Mouse (Mus musculus): ENCODE measurements around the gene Phlda2. TPM values are rescaled to one million over a fixed set of nuclear protein-coding genes. Genes with fewer than 3 reads are reported as not detected.
A peak's percentile ranks its signal among the peaks of the same experiment; 100 is the strongest.
"Not testable (repeated sequence)": the region's sequence is repeated elsewhere in the genome, so short reads cannot be mapped to it uniquely, and the experiment has no call there.

Gene Phlda2
- polyA plus RNA-seq (2015; fragmentation: Nextera tagmentation; extraction: Ambion mirVana) = 0.26 and 0.47 TPM in 2 replicates

DNA sequence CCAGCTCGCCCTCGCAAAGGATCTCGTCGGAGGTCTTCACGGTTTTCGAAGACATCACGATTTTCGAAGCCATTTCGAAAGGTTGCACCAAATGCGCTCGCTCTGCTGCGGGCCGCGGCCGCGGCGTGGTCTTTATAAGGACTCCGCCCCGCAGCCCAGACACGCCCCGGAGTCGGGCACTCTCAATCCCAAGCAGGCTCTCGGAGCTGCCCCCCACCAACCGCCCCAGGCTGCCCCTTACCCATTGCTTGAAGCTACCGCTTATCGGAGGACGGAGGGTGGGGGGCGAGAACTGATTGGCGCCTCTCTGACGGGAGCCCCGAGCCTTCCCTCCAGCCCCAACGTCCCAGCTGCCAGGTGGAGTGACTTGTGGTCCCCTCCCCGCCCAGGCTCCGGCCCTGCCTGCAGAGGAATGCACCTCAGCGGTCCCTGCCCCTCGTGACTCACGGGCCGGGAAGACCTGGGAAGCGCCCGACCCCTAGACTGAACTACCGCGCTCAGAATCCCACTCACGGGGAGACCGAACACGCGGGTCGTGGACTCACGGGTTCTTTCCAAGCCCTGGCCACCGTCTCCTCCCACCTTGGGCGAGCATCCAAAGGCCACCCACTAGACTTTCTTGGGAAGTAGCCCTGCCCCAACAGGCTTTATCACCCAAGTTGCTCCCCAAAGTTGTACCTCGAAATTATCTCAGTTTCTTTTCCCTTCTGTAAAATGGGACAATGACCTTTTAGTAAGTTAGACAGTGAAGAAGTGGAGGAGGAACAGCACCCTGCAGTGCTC, at the start of gene Phlda2:
Phlda2 (minus strand) TSS at position 733 of the 783 bp plus-strand sequence.
- Histone ChIP-seq H3K4me2 (replicated peaks) (peak within 1 kb of the TSS; percentile 75), H3K27me3 (peaks cover 55% of the 10 kb centered on the region), H3K9me3 (no peaks in the 10 kb centered on the region), H3K27ac (replicated peaks) (no peak within 1 kb of the TSS), H3K36me3 (no peaks in the 10 kb centered on the region), H3K4me1 (peaks cover 15% of the 10 kb centered on the region), H3K4me3 (peak within 1 kb of the TSS; percentile 43), H3K9ac (replicated peaks) (peak within 1 kb of the TSS; percentile 11; the same call in 1 of the 2 replicates)
- WGBS = 3% methylated on average over 51 of the region's 51 CpGs
- ATAC-seq (replicated peaks) = no peak

DNA sequence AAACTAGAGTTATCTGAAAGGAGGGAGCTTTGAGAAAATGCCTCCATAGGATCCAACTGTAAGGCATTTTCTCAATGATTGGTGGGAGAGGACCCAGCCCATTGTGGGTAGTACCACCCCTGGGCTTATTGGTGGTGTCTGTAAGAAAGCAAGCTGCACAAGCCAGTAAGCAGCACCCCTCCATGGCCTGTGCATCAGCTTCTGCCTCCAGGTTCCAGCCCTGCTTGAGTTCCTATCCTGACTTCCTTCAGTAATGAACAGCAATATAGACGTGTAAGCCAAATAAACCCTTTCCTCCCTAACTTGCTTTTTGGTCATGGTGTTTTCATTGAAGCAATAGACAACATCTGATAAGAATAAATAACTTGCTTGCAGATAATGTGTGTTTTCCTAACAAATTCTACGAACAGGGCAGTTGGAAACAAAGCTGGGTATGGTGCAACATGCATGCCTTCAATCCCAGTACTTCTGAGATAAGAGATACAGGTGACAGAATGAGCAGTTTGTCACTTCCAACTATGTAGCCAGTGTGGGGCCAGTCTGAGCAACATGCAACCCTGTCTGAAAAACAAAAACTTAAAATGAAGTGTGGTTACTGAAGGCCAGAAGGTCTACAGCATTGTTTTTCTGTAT, 46.8 kb upstream of the Phlda2 start:
- H3K4me1 ChIP-seq = peaks cover 32% of the 10 kb centered on the region
- H3K4me3 ChIP-seq = peak overlapping the region; percentile 90
- 44% methylated on average over 2 of the region's 2 CpGs for WGBS
- peak; percentile 6; the same call in 1 of the 2 replicates for ATAC-seq (replicated peaks)
- H3K9ac ChIP-seq (replicated peaks) = peak overlapping the region; percentile 59
- H3K27ac ChIP-seq (replicated peaks) = peak overlapping the region; percentile 79
- H3K27me3 ChIP-seq = no peaks in the 10 kb centered on the region
- no peaks in the 10 kb centered on the region for H3K9me3 ChIP-seq
- H3K4me2 ChIP-seq (replicated peaks) = peak overlapping the region; percentile 83
- H3K36me3 ChIP-seq = peaks cover 5% of the 10 kb centered on the region

DNA sequence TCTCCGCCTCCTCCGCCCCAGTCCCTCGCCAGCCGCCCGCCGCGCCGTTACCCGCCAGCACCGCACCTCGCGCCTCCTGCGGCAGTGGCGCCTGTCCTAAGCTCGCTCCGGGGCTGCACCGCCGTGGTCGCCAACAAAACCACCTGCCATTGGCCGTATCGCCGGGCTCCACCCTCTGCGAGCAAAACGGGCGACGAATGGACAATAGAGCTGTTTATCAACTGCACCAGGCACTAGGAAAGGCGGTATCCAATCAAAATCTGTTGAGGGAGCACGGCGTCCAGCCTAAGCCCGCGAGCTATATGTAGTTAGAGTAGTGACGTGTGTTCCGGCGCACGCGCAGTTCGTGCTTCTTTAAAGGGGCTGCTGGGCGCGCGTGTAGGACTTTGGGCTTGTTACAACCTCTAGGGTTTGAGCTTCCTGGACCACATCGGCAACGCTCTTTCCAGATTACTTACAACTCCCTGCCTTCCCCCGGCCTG, 46.1 kb upstream of the Phlda2 start, which contains the start of gene Nap1l4:
Nap1l4 (minus strand) TSS at position 131 of the 482 bp plus-strand sequence.
- H3K4me3 ChIP-seq = peak within 1 kb of the TSS; percentile 90
- WGBS = under 1% methylated on average over 43 of the region's 43 CpGs
- peak within 1 kb of the TSS; percentile 84 for H3K4me2 ChIP-seq (replicated peaks)
- H3K4me1 ChIP-seq = peaks cover 32% of the 10 kb centered on the region
- no peaks in the 10 kb centered on the region for H3K36me3 ChIP-seq
- peak within 1 kb of the TSS; percentile 73 for H3K9ac ChIP-seq (replicated peaks)
- no peaks in the 10 kb centered on the region for H3K27me3 ChIP-seq
- no peaks in the 10 kb centered on the region for H3K9me3 ChIP-seq
- peak within 1 kb of the TSS; percentile 83 for H3K27ac ChIP-seq (replicated peaks)
- ATAC-seq (replicated peaks) = peak; percentile 99

DNA sequence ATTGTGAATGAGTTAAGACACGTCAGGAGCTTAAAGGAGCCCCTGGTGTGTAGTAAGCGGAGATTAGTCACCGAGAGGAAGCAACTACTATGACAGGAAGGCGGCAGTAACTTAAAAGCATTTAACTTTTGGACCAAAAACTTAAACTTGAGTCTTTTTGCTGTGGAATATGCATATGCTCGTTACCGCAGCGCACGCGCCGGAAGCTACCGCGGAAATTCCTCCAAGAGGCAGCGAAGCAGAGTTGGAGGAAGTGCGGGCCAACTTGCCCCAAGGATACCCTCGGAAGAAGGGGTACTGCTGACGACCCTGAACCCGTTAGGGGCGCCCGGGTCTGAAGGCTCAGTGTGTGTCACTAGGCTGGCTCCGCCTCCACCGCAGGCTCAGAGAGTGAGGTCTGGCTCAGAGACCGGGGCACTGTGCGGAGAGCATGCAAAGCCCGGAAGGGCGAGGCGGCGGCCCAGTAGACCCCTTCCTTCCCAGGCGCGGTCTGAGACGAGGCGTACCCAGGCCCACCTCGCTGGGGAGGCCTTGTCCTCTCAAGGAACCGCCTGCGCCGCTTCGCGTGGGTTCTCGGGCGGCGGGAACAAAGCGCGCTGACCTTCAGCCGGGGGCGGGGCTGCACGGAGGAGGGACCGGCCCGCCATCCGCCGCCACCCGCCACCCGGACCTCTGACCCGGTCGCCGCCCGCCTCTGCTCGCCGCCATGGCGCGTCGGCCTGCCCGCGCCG, 45.4 kb upstream of the Phlda2 start:
- no peaks in the 10 kb centered on the region for H3K9me3 ChIP-seq
- peak; percentile 71 for ATAC-seq (replicated peaks)
- no peaks in the 10 kb centered on the region for H3K27me3 ChIP-seq
- peak overlapping the region; percentile 73 for H3K9ac ChIP-seq (replicated peaks)
- peak overlapping the region; percentile 84 for H3K4me2 ChIP-seq (replicated peaks)
- H3K4me1 ChIP-seq = peaks cover 37% of the 10 kb centered on the region
- WGBS = under 1% methylated on average over 59 of the region's 63 CpGs
- H3K4me3 ChIP-seq = peak overlapping the region; percentile 90
- H3K36me3 ChIP-seq = no peaks in the 10 kb centered on the region
- H3K27ac ChIP-seq (replicated peaks) = peak overlapping the region; percentile 83

DNA sequence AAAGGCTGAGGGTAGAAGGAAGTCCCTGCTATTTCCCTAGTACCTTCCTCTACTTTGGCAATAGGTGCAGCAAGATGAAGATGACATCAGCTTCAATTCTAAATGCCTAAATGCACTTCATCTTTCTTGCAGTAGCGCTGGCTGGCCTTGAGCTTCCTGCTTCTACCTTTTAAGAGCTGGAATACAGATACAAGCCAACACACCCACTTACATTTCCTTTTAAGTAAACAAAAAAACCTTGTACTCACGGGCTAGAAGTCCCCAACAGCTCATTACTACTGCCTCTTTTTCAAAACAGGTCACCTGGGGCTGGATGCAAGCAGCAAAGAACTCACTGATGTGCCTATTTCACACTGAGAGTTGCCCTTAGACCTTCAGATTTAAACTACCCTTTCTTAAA, 43.6 kb upstream of the Phlda2 start:
- H3K9me3 ChIP-seq = no peaks in the 10 kb centered on the region
- peaks cover 49% of the 10 kb centered on the region for H3K4me1 ChIP-seq
- H3K9ac ChIP-seq (replicated peaks) = 0 out of 2 replicates have a peak overlapping the region, but pooled peaks have one; percentile 7
- H3K27ac ChIP-seq (replicated peaks) = no peak overlapping the region
- WGBS = 69% methylated on average over 2 of the region's 2 CpGs
- H3K4me2 ChIP-seq (replicated peaks) = no peak overlapping the region
- H3K27me3 ChIP-seq = no peaks in the 10 kb centered on the region
- H3K4me3 ChIP-seq = no peak overlapping the region
- no peak for ATAC-seq (replicated peaks)
- H3K36me3 ChIP-seq = no peaks in the 10 kb centered on the region

DNA sequence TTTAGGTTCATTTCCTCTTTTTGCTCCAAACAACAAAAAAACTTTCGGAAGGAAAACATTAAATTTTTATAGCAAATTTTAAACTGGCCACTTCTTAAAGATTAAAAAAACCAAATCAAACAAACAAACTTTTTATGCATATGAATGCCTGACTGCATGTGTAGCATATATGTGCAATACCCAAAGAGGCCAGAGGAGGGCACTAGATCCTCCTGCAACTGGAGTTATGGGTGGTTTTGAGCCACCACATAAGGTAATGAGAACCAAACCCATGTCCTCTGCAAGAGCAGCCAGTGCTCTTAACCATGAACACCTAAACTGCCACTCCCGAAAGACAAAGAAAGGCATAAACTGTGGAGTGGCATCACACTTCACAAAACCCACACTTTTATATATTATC, 41.4 kb upstream of the Phlda2 start:
- Histone ChIP-seq H3K4me1 (peaks cover 43% of the 10 kb centered on the region), H3K27me3 (no peaks in the 10 kb centered on the region), H3K9ac (replicated peaks) (no peak overlapping the region), H3K27ac (replicated peaks) (no peak overlapping the region), H3K36me3 (peaks cover 7% of the 10 kb centered on the region; the same call in 1 of the 2 replicates), H3K4me2 (replicated peaks) (no peak overlapping the region), H3K9me3 (no peaks in the 10 kb centered on the region), H3K4me3 (no peak overlapping the region)
- 98% methylated on average over 2 of the region's 2 CpGs for WGBS
- no peak for ATAC-seq (replicated peaks)

DNA sequence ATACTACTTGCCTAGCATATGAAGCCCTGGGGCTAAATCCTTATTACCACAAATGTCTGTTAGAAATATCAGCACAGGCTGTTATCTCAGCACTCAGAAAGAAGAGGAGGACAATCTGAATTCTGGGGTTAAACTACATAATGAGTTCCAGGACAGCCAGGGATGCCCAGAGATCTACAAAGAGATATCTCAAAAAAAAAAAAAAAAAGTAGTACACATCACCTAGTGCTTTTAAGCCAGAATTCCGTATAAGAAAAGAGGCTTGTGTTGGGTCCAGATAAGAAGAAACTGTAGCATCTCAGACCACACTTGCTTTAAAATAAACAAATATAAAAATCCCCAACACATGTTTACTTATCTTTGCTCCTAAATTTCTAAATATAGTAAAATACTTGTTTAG, 35.7 kb upstream of the Phlda2 start:
- Histone ChIP-seq H3K9ac (replicated peaks) (no peak overlapping the region), H3K4me1 (peaks cover 15% of the 10 kb centered on the region), H3K27me3 (no peaks in the 10 kb centered on the region), H3K36me3 (peaks cover 55% of the 10 kb centered on the region), H3K4me3 (no peak overlapping the region), H3K9me3 (no peaks in the 10 kb centered on the region), H3K27ac (replicated peaks) (no peak overlapping the region), H3K4me2 (replicated peaks) (no peak overlapping the region)
- no peak for ATAC-seq (replicated peaks)
- WGBS = 71% methylated on average over 1 of the region's 1 CpGs

DNA sequence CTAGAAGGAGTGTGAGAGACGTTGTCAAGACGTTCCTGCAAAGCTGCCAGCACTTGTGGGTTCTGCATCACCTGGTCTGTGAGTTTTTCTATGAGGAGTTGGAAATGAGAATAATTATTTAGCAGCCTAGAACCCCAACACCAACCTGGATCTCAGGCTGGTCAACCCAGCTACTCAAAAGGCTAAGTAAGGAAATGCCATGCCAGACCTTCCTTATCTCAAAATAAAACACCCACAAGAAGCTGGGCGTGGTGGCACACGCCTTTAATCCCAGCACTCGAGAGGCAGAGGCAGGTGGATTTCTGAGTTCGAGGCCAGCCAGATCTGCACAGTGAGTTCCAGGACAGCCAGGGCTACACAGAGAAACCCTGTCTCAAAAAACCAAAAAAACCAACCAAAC, 35.3 kb upstream of the Phlda2 start:
- H3K9me3 ChIP-seq; H3K27ac ChIP-seq (replicated peaks); H3K27me3 ChIP-seq; H3K4me3 ChIP-seq; ATAC-seq (replicated peaks); H3K4me2 ChIP-seq (replicated peaks); H3K9ac ChIP-seq (replicated peaks): not testable (repeated sequence)
- Histone ChIP-seq H3K4me1 (peaks cover 12% of the 10 kb centered on the region), H3K36me3 (peaks cover 60% of the 10 kb centered on the region)
- WGBS = 94% methylated on average over 6 of the region's 6 CpGs

DNA sequence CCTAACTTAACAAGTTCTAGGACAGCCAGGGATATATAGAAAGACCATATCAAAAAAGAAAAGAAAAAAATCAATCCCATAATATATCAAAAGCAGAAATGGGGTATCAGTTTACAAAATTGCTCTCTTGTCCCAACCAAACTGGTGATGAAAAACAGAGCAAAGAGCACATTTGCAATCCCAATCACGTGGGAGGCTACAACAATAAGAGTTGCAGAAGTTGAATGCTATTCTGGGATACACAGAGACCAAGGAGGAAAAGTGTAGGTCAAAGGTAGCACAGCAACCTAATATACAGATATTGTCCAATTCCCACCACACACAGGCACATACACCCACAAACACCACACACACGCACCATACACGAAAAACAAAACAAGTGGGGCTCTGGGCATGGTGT, 33.3 kb upstream of the Phlda2 start:
- no peaks in the 10 kb centered on the region for H3K4me1 ChIP-seq
- no peaks in the 10 kb centered on the region for H3K27me3 ChIP-seq
- ATAC-seq (replicated peaks) = no peak
- WGBS = 89% methylated on average over 3 of the region's 3 CpGs
- no peak overlapping the region for H3K9ac ChIP-seq (replicated peaks)
- H3K27ac ChIP-seq (replicated peaks) = no peak overlapping the region
- peaks cover 77% of the 10 kb centered on the region for H3K36me3 ChIP-seq
- no peak overlapping the region for H3K4me3 ChIP-seq
- no peaks in the 10 kb centered on the region for H3K9me3 ChIP-seq
- H3K4me2 ChIP-seq (replicated peaks) = no peak overlapping the region

DNA sequence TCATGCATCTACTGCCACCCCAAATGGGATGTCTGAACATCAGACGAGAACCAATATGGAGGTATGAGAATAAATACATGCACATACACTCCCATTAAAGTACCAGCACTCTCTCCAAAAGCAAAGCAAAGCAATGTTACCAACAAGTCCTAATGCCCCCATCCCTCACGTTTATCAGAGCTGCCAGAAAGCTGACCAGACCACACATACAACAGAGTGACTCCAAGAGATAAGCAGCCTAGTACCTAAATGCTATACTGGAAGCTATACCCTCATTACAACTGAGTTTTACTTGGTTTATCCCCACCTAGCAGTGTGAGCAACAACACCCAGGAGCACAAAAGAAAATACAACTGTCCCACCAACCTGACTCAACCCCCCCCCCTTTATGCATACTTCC, 30.3 kb upstream of the Phlda2 start:
- Histone ChIP-seq H3K4me1 (no peaks in the 10 kb centered on the region), H3K4me3 (no peak overlapping the region), H3K9ac (replicated peaks) (no peak overlapping the region), H3K9me3 (no peaks in the 10 kb centered on the region), H3K27ac (replicated peaks) (no peak overlapping the region), H3K27me3 (no peaks in the 10 kb centered on the region), H3K36me3 (peaks cover 95% of the 10 kb centered on the region), H3K4me2 (replicated peaks) (no peak overlapping the region)
- no peak for ATAC-seq (replicated peaks)
- WGBS = 84% methylated on average over 2 of the region's 2 CpGs

DNA sequence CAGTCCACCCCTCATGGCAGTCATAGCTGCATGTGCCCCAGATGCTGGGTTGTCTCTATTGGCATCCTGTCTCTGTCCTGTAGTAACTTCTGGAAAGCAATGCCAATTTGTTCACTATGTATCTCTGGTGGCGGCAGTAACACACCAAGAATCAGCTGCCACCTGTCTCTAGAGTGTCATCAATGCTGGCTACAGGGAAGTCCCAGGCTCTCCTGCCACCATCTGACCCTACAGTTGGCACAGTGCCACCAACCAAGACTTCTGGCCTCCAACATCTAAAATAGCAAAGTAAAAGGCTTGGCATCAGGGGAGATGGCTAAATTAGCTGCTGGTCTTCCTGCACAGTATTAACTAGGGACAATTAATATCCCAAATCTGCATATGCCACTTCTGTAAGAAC, 29.5 kb upstream of the Phlda2 start:
- ATAC-seq (replicated peaks) = no peak
- Histone ChIP-seq H3K9ac (replicated peaks) (no peak overlapping the region), H3K27ac (replicated peaks) (no peak overlapping the region), H3K4me3 (no peak overlapping the region), H3K4me2 (replicated peaks) (no peak overlapping the region), H3K9me3 (no peaks in the 10 kb centered on the region), H3K4me1 (no peaks in the 10 kb centered on the region), H3K36me3 (peaks cover 95% of the 10 kb centered on the region), H3K27me3 (no peaks in the 10 kb centered on the region)
- 91% methylated on average over 1 of the region's 1 CpGs for WGBS

DNA sequence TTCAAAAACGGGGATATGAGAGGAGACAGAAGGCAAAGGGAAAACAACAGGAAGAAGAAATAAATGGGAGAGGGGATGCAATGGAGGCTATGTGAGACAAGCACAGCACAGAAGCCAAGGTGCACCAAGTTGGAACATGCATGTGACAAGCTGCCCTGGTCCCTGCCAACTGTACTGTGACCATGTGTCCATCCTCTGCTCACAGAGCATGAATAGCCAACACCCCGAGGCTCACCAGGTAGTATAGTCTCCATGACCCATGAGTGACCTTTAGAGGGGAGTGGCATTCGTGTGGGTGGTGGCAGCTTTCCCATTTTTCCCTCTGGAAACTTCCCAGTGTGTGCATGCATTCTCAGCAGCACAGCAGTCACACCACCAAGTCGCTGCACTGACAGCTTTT, 16.4 kb upstream of the Phlda2 start:
- ATAC-seq (replicated peaks) = no peak
- no peak overlapping the region for H3K4me2 ChIP-seq (replicated peaks)
- 88% methylated on average over 4 of the region's 4 CpGs for whole genome bisulfite sequencing
- no peaks in the 10 kb centered on the region for H3K27me3 ChIP-seq
- no peak overlapping the region for H3K9ac ChIP-seq (replicated peaks)
- no peaks in the 10 kb centered on the region for H3K4me1 ChIP-seq
- peaks cover 95% of the 10 kb centered on the region for H3K36me3 ChIP-seq
- H3K9me3 ChIP-seq = no peaks in the 10 kb centered on the region
- H3K4me3 ChIP-seq = no peak overlapping the region
- H3K27ac ChIP-seq (replicated peaks) = no peak overlapping the region

Data from forebrain, embryonic 15.5 days (tissue).